ENCODE assay signal across 10 mouse cellular contexts in the genomic region with DNA sequence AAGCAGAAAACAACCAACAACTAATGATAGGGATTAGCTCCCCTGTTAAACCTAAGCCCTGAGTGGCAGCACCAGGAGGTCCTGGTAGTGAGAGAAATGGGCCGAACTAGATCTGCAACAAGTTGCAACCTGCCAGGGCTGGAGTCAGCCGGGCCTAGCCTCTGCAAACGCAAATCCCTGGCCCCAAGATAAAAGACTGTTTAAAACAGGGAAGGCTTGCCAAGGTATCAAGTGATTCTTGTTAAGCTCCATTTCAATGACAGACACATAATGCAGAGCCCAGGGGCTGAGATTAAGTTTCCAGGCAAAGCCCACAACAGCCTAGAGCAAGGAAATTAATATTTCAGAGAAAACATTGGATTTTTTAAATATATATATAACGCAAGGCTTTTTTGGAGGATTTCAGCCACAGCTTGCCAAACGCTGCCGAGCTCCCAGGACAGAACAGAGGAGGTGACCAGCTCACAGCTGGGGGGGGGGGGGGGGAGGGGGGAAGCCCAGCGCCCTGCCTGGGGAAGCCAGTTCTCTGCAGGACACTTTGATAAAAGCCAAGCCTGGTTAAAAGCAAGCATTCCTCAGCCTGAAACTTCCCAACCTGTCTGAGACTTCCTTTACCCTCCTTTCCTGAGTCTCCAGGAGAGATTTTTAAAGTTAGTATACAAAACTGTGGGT. TPM values are rescaled to one million over a fixed set of nuclear protein-coding genes. Genes with fewer than 3 reads are reported as not detected.
A peak's percentile ranks its signal among the peaks of the same experiment; 100 is the strongest.
DNase-seq lines count a peak whose midpoint lies in the region; ATAC-seq and TF ChIP-seq lines count a peak whose summit lies in the region.
"Had no signal": no experiment of that assay in that cellular context is flagged by ENCODE, and none has a peak within 500 bp of the region (broad histone marks: within the 10 kb centered on the region; RNA-seq: fewer than 3 reads in every experiment).

No protein-coding gene starts in this region.

- 0 out of 2 replicates have a peak, but pooled peaks cover 20% of the 10 kb centered on the region for H3K36me3 ChIP-seq in intestine, embryonic 14.5 days (ENCODE audit: control insufficient read depth, insufficient read depth, low read length)
- H3K36me3 ChIP-seq in intestine, embryonic 16.5 days (ENCODE audit: control insufficient read depth, insufficient read depth, low read length), result peaks cover 2% of the 10 kb centered on the region
- H3K36me3 ChIP-seq in heart, postnatal 0 days (replicated peaks; ENCODE audit: control insufficient read depth, insufficient read depth, low read length), result peaks cover 15% of the 10 kb centered on the region; the same call in 1 of the 2 replicates
- H3K36me3 ChIP-seq: neural tube, embryonic 12.5 days had no signal

- no peak for TF ChIP-seq POLR2A in brain, embryonic 14.5 days (IDR thresholded peaks at IDR 0.05; ENCODE audit: borderline replicate concordance, extremely low read depth, insufficient read depth, insufficient read length, poor library complexity, severe bottlenecking)

- 28% methylated on average over 7 of the region's 7 CpGs for WGBS in intestine, embryonic 14.5 days
- WGBS in intestine, embryonic 16.5 days, result 45% methylated on average over 7 of the region's 7 CpGs
- WGBS in heart, postnatal 0 days, result 17% methylated on average over 7 of the region's 7 CpGs

- TF ChIP-seq CTCF in Patski (IDR thresholded peaks at IDR 0.05), result no peak
- TF ChIP-seq CTCF in brain, embryonic 14.5 days (IDR thresholded peaks at IDR 0.05; ENCODE audit: borderline replicate concordance, extremely low read depth, insufficient read depth, insufficient read length), result no peak
- TF ChIP-seq CTCF in heart, postnatal 0 days (IDR thresholded peaks at IDR 0.05; ENCODE audit: low read depth), result no peak

- H3K4me3 ChIP-seq in intestine, embryonic 14.5 days (ENCODE audit: low read depth, low read length), result no peak overlapping the region
- H3K4me3 ChIP-seq in intestine, embryonic 16.5 days (ENCODE audit: low read length), result no peak overlapping the region
- H3K4me3 ChIP-seq in heart, postnatal 0 days (ENCODE audit: low read depth, low read length), result no peak overlapping the region
- H3K4me3 ChIP-seq: neural tube, embryonic 12.5 days had no signal

- POLR2A ChIA-PET in Patski (lab: Charles Lee), result no interaction called here

- peaks cover 41% of the 10 kb centered on the region for H3K4me1 ChIP-seq in intestine, embryonic 14.5 days (replicated peaks; ENCODE audit: control insufficient read depth, insufficient read depth, low read length)
- peaks cover 39% of the 10 kb centered on the region for H3K4me1 ChIP-seq in intestine, embryonic 16.5 days (ENCODE audit: control insufficient read depth, insufficient read depth, low read length)
- peaks cover 19% of the 10 kb centered on the region for H3K4me1 ChIP-seq in heart, postnatal 0 days (ENCODE audit: control insufficient read depth, insufficient read depth)
- H3K4me1 ChIP-seq: neural tube, embryonic 12.5 days had no signal

- peak; percentile 62; the same call in 1 of the 2 replicates for ATAC-seq in intestine, embryonic 14.5 days (replicated peaks; ENCODE audit: low FRiP score, low TSS enrichment, low read depth)
- no peak for ATAC-seq in intestine, embryonic 16.5 days
- no peak for ATAC-seq in Patski
- peak; percentile 39; the same call in 1 of the 2 replicates for ATAC-seq in heart, postnatal 0 days (ENCODE audit: insufficient read depth, low read depth)
- ATAC-seq in inflammation-experienced regulatory T-cells, adult 6 months, result no peak

- no peak overlapping the region for H3K9ac ChIP-seq in intestine, embryonic 14.5 days (ENCODE audit: low read length)
- H3K9ac ChIP-seq in intestine, embryonic 16.5 days (ENCODE audit: low read depth, low read length), result no peak overlapping the region
- H3K9ac ChIP-seq in heart, postnatal 0 days (replicated peaks; ENCODE audit: low read depth, low read length), result no peak overlapping the region
- H3K9ac ChIP-seq: neural tube, embryonic 12.5 days had no signal

- no peaks in the 10 kb centered on the region for H3K27me3 ChIP-seq in intestine, embryonic 14.5 days (replicated peaks; ENCODE audit: control insufficient read depth, insufficient read depth, low read length)
- no peaks in the 10 kb centered on the region for H3K27me3 ChIP-seq in intestine, embryonic 16.5 days (replicated peaks; ENCODE audit: control insufficient read depth, insufficient read depth, low read length)
- H3K27me3 ChIP-seq in Patski, result no peaks in the 10 kb centered on the region
- H3K27me3 ChIP-seq in heart, postnatal 0 days (ENCODE audit: control insufficient read depth, insufficient read depth, low read length), result no peaks in the 10 kb centered on the region
- H3K27me3 ChIP-seq: neural tube, embryonic 12.5 days had no signal

- DNase-seq in intestine, embryonic 14.5 days (ENCODE audit: low spot score), result no peak
- DNase-seq in Patski (ENCODE audit: low read depth, low spot score), result peak; percentile 35
- DNase-seq in brain, embryonic 14.5 days (ENCODE audit: low read depth), result peak; percentile 70
- DNase-seq in heart, postnatal 0 days (ENCODE audit: low spot score), result peak; percentile 12
- no peak for DNase-seq in spleen, postnatal 36 days (ENCODE audit: low spot score in 2 of 2)
- DNase-seq: gastrocnemius, postnatal 10 days; kidney, adult 9 months had no signal

- CTCF ChIA-PET in Patski (lab: Charles Lee), result no interaction called here

- TF ChIP-seq EP300 in heart, postnatal 0 days (IDR thresholded peaks at IDR 0.05; ENCODE audit: low read depth), result no peak

- no peaks in the 10 kb centered on the region; the same call in 1 of the 2 replicates for H3K9me3 ChIP-seq in intestine, embryonic 14.5 days (ENCODE audit: control insufficient read depth, low read length)
- peaks cover 4% of the 10 kb centered on the region; the same call in 1 of the 2 replicates for H3K9me3 ChIP-seq in intestine, embryonic 16.5 days (ENCODE audit: control insufficient read depth, low read length)
- no peaks in the 10 kb centered on the region for H3K9me3 ChIP-seq in heart, postnatal 0 days (replicated peaks; ENCODE audit: control insufficient read depth, low read length)
- H3K9me3 ChIP-seq: neural tube, embryonic 12.5 days had no signal

- peak overlapping the region; percentile 57 for H3K27ac ChIP-seq in intestine, embryonic 14.5 days (ENCODE audit: low read depth)
- no peak overlapping the region; the same call in 1 of the 2 replicates for H3K27ac ChIP-seq in intestine, embryonic 16.5 days (ENCODE audit: low read length)
- peak overlapping the region; percentile 15; the same call in 1 of the 2 replicates for H3K27ac ChIP-seq in heart, postnatal 0 days (ENCODE audit: low read depth)
- H3K27ac ChIP-seq: neural tube, embryonic 12.5 days had no signal

- in situ Hi-C loops in Patski (cut with MboI; ENCODE audit: low pct_unique_long_range_greater_than_20kb), result no loop called here

- no peak overlapping the region for H3K4me2 ChIP-seq in intestine, embryonic 14.5 days (ENCODE audit: low read length)
- no peak overlapping the region for H3K4me2 ChIP-seq in intestine, embryonic 16.5 days (ENCODE audit: low read depth, low read length)
- H3K4me2 ChIP-seq in heart, postnatal 0 days (ENCODE audit: low read depth, low read length), result 0 out of 2 replicates have a peak overlapping the region, but pooled peaks have one; percentile 19
- H3K4me2 ChIP-seq: neural tube, embryonic 12.5 days had no signal

RNA-seq across cellular contexts. Expression of gene Tgfbr2, which starts 24.3 kb away (rescaled TPM):
- 37.0 and 39.4 TPM in 2 replicates for polyA plus RNA-seq in intestine, embryonic 14.5 days (2014; fragmentation: Nextera tagmentation; extraction: Ambion mirVana)
- polyA plus RNA-seq in intestine, embryonic 16.5 days (2015; fragmentation: Nextera tagmentation; extraction: Ambion mirVana), result 23.6 and 26.9 TPM in 2 replicates
- polyA plus RNA-seq in Patski (2021), result 108 TPM
- 9.1 and 13.6 TPM in 2 replicates for polyA plus RNA-seq in brain, embryonic 14.5 days (2012; rRNA removed)
- 70.8 and 81.4 TPM in 2 replicates for total RNA-seq in heart, postnatal 0 days (2014; rRNA removed; ENCODE audit: low replicate concordance)
- polyA plus RNA-seq in heart, postnatal 0 days (2015; fragmentation: Nextera tagmentation; extraction: Ambion mirVana), result 15.1 and 16.0 TPM in 2 replicates
- polyA plus RNA-seq in inflammation-experienced regulatory T-cells, adult 6 months (2017; shearing (Covaris generic)), result 10 to 100 TPM; 24.7 to 31.6 (median 26.3) TPM

Comparison
In these comparisons a context has a peak if more than half of its experiments do, and no peak if none do; other contexts are left out.
1. ATAC-seq: peak in intestine, embryonic 14.5 days (single experiment) and heart, postnatal 0 days (single experiment); none in intestine, embryonic 16.5 days (single experiment), Patski (single experiment) and inflammation-experienced regulatory T-cells, adult 6 months (single experiment).
2. DNase-seq: peak in Patski (single experiment), brain, embryonic 14.5 days (single experiment) and heart, postnatal 0 days (single experiment); none in intestine, embryonic 14.5 days (single experiment) and spleen, postnatal 36 days (0 of 2).